Comparison of ENCODE assay signal across 14 mouse cellular contexts in the genomic region with DNA sequence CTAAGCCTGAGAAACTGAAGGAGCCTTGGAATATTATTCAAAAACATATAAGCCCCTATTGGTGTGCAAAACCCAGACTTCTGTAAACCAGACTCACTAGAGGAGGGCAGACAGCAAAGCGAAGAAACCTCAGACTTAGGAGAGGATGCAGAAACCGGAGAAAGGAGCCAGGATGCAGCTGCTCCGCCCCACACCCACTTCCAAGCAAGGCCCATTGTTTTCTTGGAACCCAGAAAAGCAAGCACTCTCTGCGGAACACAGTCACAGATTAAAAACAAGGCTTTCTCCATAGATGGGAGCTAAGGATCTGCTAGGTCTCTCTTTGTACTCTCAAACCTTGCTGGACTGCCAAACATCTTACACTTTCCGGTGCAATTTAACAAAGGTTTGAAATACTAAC. TPM values are rescaled to one million over a fixed set of nuclear protein-coding genes. Genes with fewer than 3 reads are reported as not detected.
DNase-seq lines count a peak whose midpoint lies in the region; ATAC-seq and TF ChIP-seq lines count a peak whose summit lies in the region.
"Had no signal": no experiment of that assay in that cellular context is flagged by ENCODE, and none has a peak within 500 bp of the region (broad histone marks: within the 10 kb centered on the region; RNA-seq: fewer than 3 reads in every experiment).

No protein-coding gene starts in this region.

- no peak for ATAC-seq in heart, embryonic 11.5 days (replicated peaks; ENCODE audit: insufficient number of reproducible peaks, low FRiP score, low TSS enrichment)
- no peak for ATAC-seq in lung, embryonic 14.5 days (ENCODE audit: insufficient read depth)
- no peak for ATAC-seq in monocyte, adult 5-6 weeks (replicated peaks; ENCODE audit: insufficient number of reproducible peaks, low FRiP score, low TSS enrichment, poor library complexity, severe bottlenecking)

- H3K4me3 ChIP-seq in heart, embryonic 10.5 days, result no peak overlapping the region
- no peak overlapping the region for H3K4me3 ChIP-seq in heart, embryonic 11.5 days (ENCODE audit: low read depth, low read length)
- no peak overlapping the region for H3K4me3 ChIP-seq in lung, embryonic 14.5 days (ENCODE audit: low read depth, low read length)
- H3K4me3 ChIP-seq: hindbrain, embryonic 15.5 days had no signal

- no peak overlapping the region for H3K27ac ChIP-seq in heart, embryonic 10.5 days
- no peak overlapping the region for H3K27ac ChIP-seq in heart, embryonic 11.5 days (ENCODE audit: low read depth, low read length)
- H3K27ac ChIP-seq in lung, embryonic 14.5 days (ENCODE audit: low read depth), result peak overlapping the region; percentile 63; the same call in 1 of the 2 replicates
- H3K27ac ChIP-seq: hindbrain, embryonic 15.5 days had no signal

- peaks cover 36% of the 10 kb centered on the region for H3K4me1 ChIP-seq in heart, embryonic 10.5 days
- H3K4me1 ChIP-seq in heart, embryonic 11.5 days (ENCODE audit: control insufficient read depth, insufficient read depth, low read length), result peaks cover 15% of the 10 kb centered on the region
- H3K4me1 ChIP-seq in lung, embryonic 14.5 days (ENCODE audit: insufficient read depth), result no peaks in the 10 kb centered on the region

- H3K9ac ChIP-seq in heart, embryonic 11.5 days (ENCODE audit: low read depth, low read length), result no peak overlapping the region
- no peak overlapping the region for H3K9ac ChIP-seq in lung, embryonic 14.5 days
- H3K9ac ChIP-seq: hindbrain, embryonic 15.5 days had no signal

- 53% methylated on average over 5 of the region's 5 CpGs for WGBS in heart, embryonic 10.5 days
- WGBS in heart, embryonic 11.5 days (ENCODE audit: insufficient replicate concordance), result 58% methylated on average over 5 of the region's 5 CpGs
- 52% methylated on average over 5 of the region's 5 CpGs for WGBS in lung, embryonic 14.5 days

- DNase-seq in heart, embryonic 10.5 days (ENCODE audit: low spot score), result peak; percentile 69
- DNase-seq in lung, embryonic 14.5 days, result peak; percentile 37
- no peak for DNase-seq in lung, postnatal 10 days
- DNase-seq in c-Kit-positive CD71-positive TER-119-positive erythroid progenitor cells, embryonic 14.5 days (ENCODE audit: low spot score), result peak; percentile 40
- peak; percentile 26 for DNase-seq in heart, postnatal 4 days
- DNase-seq: cerebellum, adult 11-12 months; layer of hippocampus, postnatal 36 days; thymus, postnatal 25 days had no signal

- H3K9me3 ChIP-seq in heart, embryonic 10.5 days, result no peaks in the 10 kb centered on the region
- H3K9me3 ChIP-seq in heart, embryonic 11.5 days (replicated peaks; ENCODE audit: control insufficient read depth, low read length), result no peaks in the 10 kb centered on the region
- no peaks in the 10 kb centered on the region for H3K9me3 ChIP-seq in lung, embryonic 14.5 days (ENCODE audit: low read depth, low read length)
- H3K9me3 ChIP-seq: hindbrain, embryonic 15.5 days had no signal

- H3K4me2 ChIP-seq in heart, embryonic 11.5 days, result no peak overlapping the region
- no peak overlapping the region for H3K4me2 ChIP-seq in lung, embryonic 14.5 days
- H3K4me2 ChIP-seq: hindbrain, embryonic 15.5 days had no signal

- H3K36me3 ChIP-seq in heart, embryonic 10.5 days, result no peaks in the 10 kb centered on the region
- no peaks in the 10 kb centered on the region for H3K36me3 ChIP-seq in heart, embryonic 11.5 days (ENCODE audit: control insufficient read depth, insufficient read depth, low read length)
- H3K36me3 ChIP-seq in lung, embryonic 14.5 days (ENCODE audit: insufficient read depth), result no peaks in the 10 kb centered on the region
- H3K36me3 ChIP-seq: hindbrain, embryonic 15.5 days had no signal

- TF ChIP-seq CTCF in lung, embryonic 14.5 days (IDR thresholded peaks at IDR 0.05; ENCODE audit: low read depth), result no peak

- no peaks in the 10 kb centered on the region for H3K27me3 ChIP-seq in heart, embryonic 10.5 days (ENCODE audit: insufficient read depth, poor library complexity, severe bottlenecking)
- H3K27me3 ChIP-seq in heart, embryonic 11.5 days (ENCODE audit: control insufficient read depth, insufficient read depth, low read length), result no peaks in the 10 kb centered on the region
- no peaks in the 10 kb centered on the region for H3K27me3 ChIP-seq in lung, embryonic 14.5 days (ENCODE audit: insufficient read depth, low read length)
- H3K27me3 ChIP-seq: hindbrain, embryonic 15.5 days had no signal

RNA-seq across cellular contexts. Expression of gene Prnp, which starts 17.2 kb away (rescaled TPM):
- 62.6 and 67.0 TPM in 2 replicates for polyA plus RNA-seq in heart, embryonic 10.5 days (2016; fragmentation: Nextera tagmentation; extraction: Ambion mirVana)
- polyA plus RNA-seq in heart, embryonic 11.5 days (2014; fragmentation: Nextera tagmentation; extraction: Ambion mirVana), result 47.0 and 53.2 TPM in 2 replicates
- 31.2 and 32.8 TPM in 2 replicates for polyA plus RNA-seq in lung, embryonic 14.5 days (2014; fragmentation: Nextera tagmentation; extraction: Ambion mirVana)
- 10 to 100 TPM; 83.1 to 85.9 TPM for total RNA-seq in heart, postnatal 4 days (2021)
- 0.49 to 2.3 TPM (median 1.6 TPM) in 3 replicates for total RNA-seq in monocyte, adult 5-6 weeks (2017)

RNA-seq across cellular contexts. Expression of gene Prn, which starts 17.2 kb away (rescaled TPM):
- polyA plus RNA-seq in heart, embryonic 10.5 days (2016; fragmentation: Nextera tagmentation; extraction: Ambion mirVana), result 0.35 TPM in 1 of 2 replicates, not detected in the other
- polyA plus RNA-seq in heart, embryonic 11.5 days (2014; fragmentation: Nextera tagmentation; extraction: Ambion mirVana), result not detected in 2 replicates
- not detected in 2 replicates for polyA plus RNA-seq in lung, embryonic 14.5 days (2014; fragmentation: Nextera tagmentation; extraction: Ambion mirVana)
- 1 to 10 TPM in 1 of 2 experiments, not detected in 1; 2.9 TPM for total RNA-seq in heart, postnatal 4 days (2021)
- not detected in 3 replicates for total RNA-seq in monocyte, adult 5-6 weeks (2017)
- total RNA-seq: layer of hippocampus, postnatal 36 days; liver, adult 2 months had no signal
- polyA plus RNA-seq: frontal cortex, adult 2 months; hindbrain, embryonic 15.5 days; liver, adult 2 months; spleen, adult 2 months had no signal

RNA-seq across cellular contexts. Expression of gene Erv3, which starts 33.0 kb away (rescaled TPM):
- not detected in 2 replicates for polyA plus RNA-seq in heart, embryonic 10.5 days (2016; fragmentation: Nextera tagmentation; extraction: Ambion mirVana)
- not detected in 2 replicates for polyA plus RNA-seq in heart, embryonic 11.5 days (2014; fragmentation: Nextera tagmentation; extraction: Ambion mirVana)
- not detected in 2 replicates for polyA plus RNA-seq in lung, embryonic 14.5 days (2014; fragmentation: Nextera tagmentation; extraction: Ambion mirVana)
- total RNA-seq in heart, postnatal 4 days (2021), result not detected
- not detected in 3 replicates for total RNA-seq in monocyte, adult 5-6 weeks (2017)
- total RNA-seq: liver, adult 2 months had no signal
- polyA plus RNA-seq: hindbrain, embryonic 15.5 days; liver, adult 2 months; spleen, adult 2 months had no signal

RNA-seq across cellular contexts. Expression of gene Prnd, which starts 58.1 kb away (rescaled TPM):
- 3.1 and 4.6 TPM in 2 replicates for polyA plus RNA-seq in heart, embryonic 10.5 days (2016; fragmentation: Nextera tagmentation; extraction: Ambion mirVana)
- polyA plus RNA-seq in heart, embryonic 11.5 days (2014; fragmentation: Nextera tagmentation; extraction: Ambion mirVana), result 3.2 and 4.0 TPM in 2 replicates
- 55.8 and 57.3 TPM in 2 replicates for polyA plus RNA-seq in lung, embryonic 14.5 days (2014; fragmentation: Nextera tagmentation; extraction: Ambion mirVana)
- 10 to 100 TPM; 17.6 to 22.9 TPM for total RNA-seq in heart, postnatal 4 days (2021)
- not detected in 3 replicates for total RNA-seq in monocyte, adult 5-6 weeks (2017)
- total RNA-seq: liver, adult 2 months had no signal
- polyA plus RNA-seq: liver, adult 2 months had no signal
